Mouse (Mus musculus): Measurements from ENCODE around the gene Fam114a1. TPM values are rescaled to one million over a fixed set of nuclear protein-coding genes. Genes with fewer than 3 reads are reported as not detected.
A peak's percentile ranks its signal among the peaks of the same experiment; 100 is the strongest.

The Fam114a1 gene
- polyA plus RNA-seq, 1 experiment from 2014 or later, result 55.1 TPM

GRCm38 (mm10) chr5:64968961-64969860 is 660 bp upstream of the Fam114a1 start:
- Histone ChIP-seq H3K9ac (peak overlapping the region; percentile 92), H3K27me3 (no peaks in the 10 kb centered on the region), H3K9me3 (no peaks in the 10 kb centered on the region), H3K4me2 (peak overlapping the region; percentile 80), H3K4me1 (peaks cover 12% of the 10 kb centered on the region), H3K27ac (peak overlapping the region; percentile 81), H3K4me3 (peak overlapping the region; percentile 80), H3K36me3 (peaks cover 6% of the 10 kb centered on the region; the same call in 1 of the 2 replicates)
- WGBS, result 5% methylated on average over 14 of the region's 14 CpGs
- ATAC-seq (ENCODE audit: borderline replicate concordance, extremely low read depth, low FRiP score, low TSS enrichment), result peak; percentile 77

- no peak overlapping the region for H3K27ac ChIP-seq
- 73% methylated on average over 5 of the region's 5 CpGs for WGBS
- no peak overlapping the region for H3K4me2 ChIP-seq
- H3K27me3 ChIP-seq, result no peaks in the 10 kb centered on the region
- H3K4me1 ChIP-seq, result peaks cover 12% of the 10 kb centered on the region
- H3K4me3 ChIP-seq, result no peak overlapping the region
- peaks cover 11% of the 10 kb centered on the region; the same call in 1 of the 2 replicates for H3K36me3 ChIP-seq
- H3K9me3 ChIP-seq, result no peaks in the 10 kb centered on the region
- H3K9ac ChIP-seq, result no peak overlapping the region
- no peak for ATAC-seq (ENCODE audit: borderline replicate concordance, extremely low read depth, low FRiP score, low TSS enrichment)
Measured at GRCm38 (mm10) chr5:64975121-64975520, 5.2 kb downstream of the Fam114a1 start.

- no peak overlapping the region for H3K4me3 ChIP-seq
- peaks cover 24% of the 10 kb centered on the region for H3K36me3 ChIP-seq
- WGBS, result 65% methylated on average over 8 of the region's 8 CpGs
Measured at GRCm38 (mm10) chr5:64977128-64977527, 7.3 kb downstream of the Fam114a1 start.

GRCm38 (mm10) chr5:64985971-64986370 is 16.1 kb downstream of the Fam114a1 start:
- WGBS, result 48% methylated on average over 7 of the region's 7 CpGs
- ATAC-seq (ENCODE audit: borderline replicate concordance, extremely low read depth, low FRiP score, low TSS enrichment), result no peak

More at GRCm38 (mm10) chr5:64977128-64977527, 7.3 kb downstream of the Fam114a1 start:
- Histone ChIP-seq H3K4me2 (no peak overlapping the region), H3K4me1 (no peaks in the 10 kb centered on the region), H3K9me3 (no peaks in the 10 kb centered on the region), H3K27me3 (no peaks in the 10 kb centered on the region), H3K9ac (no peak overlapping the region), H3K27ac (no peak overlapping the region)
- ATAC-seq (ENCODE audit: borderline replicate concordance, extremely low read depth, low FRiP score, low TSS enrichment), result no peak

GRCm38 (mm10) chr5:64989940-64990339 is 20.1 kb downstream of the Fam114a1 start:
- H3K27me3 ChIP-seq, result no peaks in the 10 kb centered on the region
- 92% methylated on average over 1 of the region's 1 CpGs for WGBS
- no peak overlapping the region for H3K9ac ChIP-seq
- ATAC-seq (ENCODE audit: borderline replicate concordance, extremely low read depth, low FRiP score, low TSS enrichment), result no peak
- H3K4me1 ChIP-seq, result no peaks in the 10 kb centered on the region
- no peak overlapping the region for H3K4me2 ChIP-seq
- H3K36me3 ChIP-seq, result peaks cover 28% of the 10 kb centered on the region
- no peaks in the 10 kb centered on the region for H3K9me3 ChIP-seq
- no peak overlapping the region for H3K27ac ChIP-seq
- H3K4me3 ChIP-seq, result no peak overlapping the region

More at GRCm38 (mm10) chr5:64985971-64986370, 16.1 kb downstream of the Fam114a1 start:
- no peaks in the 10 kb centered on the region for H3K27me3 ChIP-seq
- H3K4me1 ChIP-seq, result no peaks in the 10 kb centered on the region
- no peaks in the 10 kb centered on the region for H3K9me3 ChIP-seq
- no peak overlapping the region for H3K4me3 ChIP-seq
- no peak overlapping the region for H3K4me2 ChIP-seq
- H3K36me3 ChIP-seq, result peaks cover 56% of the 10 kb centered on the region
- H3K27ac ChIP-seq, result no peak overlapping the region
- H3K9ac ChIP-seq, result no peak overlapping the region

- peaks cover 40% of the 10 kb centered on the region for H3K36me3 ChIP-seq
- WGBS, result 55% methylated on average over 8 of the region's 8 CpGs
- no peaks in the 10 kb centered on the region for H3K4me1 ChIP-seq
- no peak for ATAC-seq (ENCODE audit: borderline replicate concordance, extremely low read depth, low FRiP score, low TSS enrichment)
- no peaks in the 10 kb centered on the region for H3K27me3 ChIP-seq
- H3K4me2 ChIP-seq, result no peak overlapping the region
- H3K9me3 ChIP-seq, result no peaks in the 10 kb centered on the region
- H3K27ac ChIP-seq, result no peak overlapping the region
- no peak overlapping the region for H3K4me3 ChIP-seq
- H3K9ac ChIP-seq, result no peak overlapping the region
Measured at GRCm38 (mm10) chr5:64992540-64992939, 22.7 kb downstream of the Fam114a1 start.

GRCm38 (mm10) chr5:64995408-64995807 is 25.5 kb downstream of the Fam114a1 start:
- Histone ChIP-seq H3K36me3 (peaks cover 31% of the 10 kb centered on the region), H3K27me3 (no peaks in the 10 kb centered on the region), H3K4me3 (no peak overlapping the region), H3K9ac (no peak overlapping the region), H3K4me2 (no peak overlapping the region), H3K27ac (no peak overlapping the region), H3K4me1 (no peaks in the 10 kb centered on the region), H3K9me3 (no peaks in the 10 kb centered on the region)
- no peak for ATAC-seq (ENCODE audit: borderline replicate concordance, extremely low read depth, low FRiP score, low TSS enrichment)
- WGBS, result 95% methylated on average over 2 of the region's 2 CpGs

GRCm38 (mm10) chr5:65002940-65003824 is 33.3 kb downstream of the Fam114a1 start:
- Histone ChIP-seq H3K9me3 (no peaks in the 10 kb centered on the region), H3K27me3 (no peaks in the 10 kb centered on the region), H3K4me2 (no peak overlapping the region), H3K9ac (no peak overlapping the region), H3K4me1 (no peaks in the 10 kb centered on the region), H3K27ac (no peak overlapping the region), H3K4me3 (no peak overlapping the region), H3K36me3 (peaks cover 23% of the 10 kb centered on the region)
- WGBS, result 53% methylated on average over 10 of the region's 10 CpGs
- no peak for ATAC-seq (ENCODE audit: borderline replicate concordance, extremely low read depth, low FRiP score, low TSS enrichment)

GRCm38 (mm10) chr5:65003946-65004535 is 34.2 kb downstream of the Fam114a1 start:
- no peak for ATAC-seq (ENCODE audit: borderline replicate concordance, extremely low read depth, low FRiP score, low TSS enrichment)
- 64% methylated on average over 7 of the region's 7 CpGs for WGBS
- Histone ChIP-seq H3K36me3 (peaks cover 25% of the 10 kb centered on the region), H3K9me3 (no peaks in the 10 kb centered on the region), H3K27ac (no peak overlapping the region), H3K4me1 (no peaks in the 10 kb centered on the region), H3K27me3 (no peaks in the 10 kb centered on the region), H3K4me2 (no peak overlapping the region), H3K9ac (no peak overlapping the region), H3K4me3 (no peak overlapping the region)

GRCm38 (mm10) chr5:65005251-65005650 is 35.4 kb downstream of the Fam114a1 start:
- no peak for ATAC-seq (ENCODE audit: borderline replicate concordance, extremely low read depth, low FRiP score, low TSS enrichment)
- no peak overlapping the region for H3K4me3 ChIP-seq
- H3K9me3 ChIP-seq, result no peaks in the 10 kb centered on the region
- no peaks in the 10 kb centered on the region for H3K27me3 ChIP-seq
- H3K36me3 ChIP-seq, result peaks cover 37% of the 10 kb centered on the region
- 90% methylated on average over 4 of the region's 4 CpGs for WGBS
- H3K4me2 ChIP-seq, result no peak overlapping the region
- H3K27ac ChIP-seq, result no peak overlapping the region
- H3K9ac ChIP-seq, result no peak overlapping the region
- no peaks in the 10 kb centered on the region for H3K4me1 ChIP-seq

- 39% methylated on average over 4 of the region's 4 CpGs for WGBS
- no peaks in the 10 kb centered on the region for H3K9me3 ChIP-seq
- no peak overlapping the region for H3K27ac ChIP-seq
- no peak overlapping the region for H3K4me3 ChIP-seq
- no peak overlapping the region for H3K4me2 ChIP-seq
- ATAC-seq (ENCODE audit: borderline replicate concordance, extremely low read depth, low FRiP score, low TSS enrichment), result no peak
- H3K36me3 ChIP-seq, result peaks cover 45% of the 10 kb centered on the region
- H3K27me3 ChIP-seq, result no peaks in the 10 kb centered on the region
- H3K9ac ChIP-seq, result no peak overlapping the region
- no peaks in the 10 kb centered on the region for H3K4me1 ChIP-seq
Measured at GRCm38 (mm10) chr5:65006011-65006491, 36.2 kb downstream of the Fam114a1 start.
